Comparison of ENCODE assay signal across 9 mouse cellular contexts in the genomic region with DNA sequence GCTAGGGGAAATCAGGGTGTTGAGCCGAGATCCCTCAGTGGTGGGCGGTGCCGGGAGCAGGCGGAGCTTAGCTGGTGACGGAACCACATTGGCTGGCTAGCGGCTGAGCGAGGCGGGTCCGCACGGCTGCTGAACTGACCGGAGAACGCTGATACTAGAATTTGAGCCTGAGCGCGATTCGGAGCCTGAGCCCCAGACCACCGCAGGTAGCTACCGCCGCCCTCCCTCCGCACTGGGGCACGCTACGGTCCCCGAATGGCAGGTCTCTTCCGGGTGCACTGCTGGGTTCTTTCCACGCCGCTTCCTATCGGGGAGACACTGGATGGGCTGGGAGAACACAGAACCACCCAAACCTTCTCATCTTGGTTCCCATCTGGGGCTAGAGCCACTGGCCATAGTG. TPM values are rescaled to one million over a fixed set of nuclear protein-coding genes. Genes with fewer than 3 reads are reported as not detected.
DNase-seq lines count a peak whose midpoint lies in the region; ATAC-seq and TF ChIP-seq lines count a peak whose summit lies in the region.
"Had no signal": no experiment of that assay in that cellular context is flagged by ENCODE, and none has a peak within 500 bp of the region (broad histone marks: within the 10 kb centered on the region; RNA-seq: fewer than 3 reads in every experiment).

A gene (plus strand): TSS at position 59 of the 400 bp plus-strand sequence.

- no peaks in the 10 kb centered on the region for H3K27me3 ChIP-seq in intestine, postnatal 0 days (replicated peaks; ENCODE audit: control insufficient read depth, insufficient read depth, low read length)

- H3K9ac ChIP-seq in intestine, postnatal 0 days (ENCODE audit: low read depth, low read length): peak within 1 kb of the TSS; percentile 56

- WGBS in intestine, postnatal 0 days: 0% methylated on average over 26 of the region's 26 CpGs

- peak; percentile 86 to 92 for DNase-seq in adrenal gland, adult (ENCODE audit: inconsistent age in 2 of 2, low spot score in 1 of 2)
- peak; percentile 88 for DNase-seq in embryo, embryonic 11 days
- DNase-seq in heart, adult 11 months: peak; percentile 96
- peak; percentile 61 to 67 for DNase-seq in left cerebral cortex, postnatal 36 days (ENCODE audit: low spot score in 2 of 2)
- DNase-seq in right cerebral cortex, postnatal 25 days: peak; percentile 70
- DNase-seq in urinary bladder, postnatal 14 days (ENCODE audit: low spot score): peak; percentile 80

- no peak for TF ChIP-seq CTCF in intestine, postnatal 0 days (IDR thresholded peaks at IDR 0.05; ENCODE audit: low read depth)

- intact Hi-C loops in left cerebral cortex, postnatal 36 days (cut with DNase I): no loop called here

- no peaks in the 10 kb centered on the region for H3K9me3 ChIP-seq in intestine, postnatal 0 days (ENCODE audit: control insufficient read depth)

- H3K36me3 ChIP-seq in intestine, postnatal 0 days (ENCODE audit: control insufficient read depth, insufficient read depth): peaks cover 19% of the 10 kb centered on the region

- H3K4me2 ChIP-seq in intestine, postnatal 0 days (replicated peaks; ENCODE audit: low read depth): peak within 1 kb of the TSS; percentile 74

- H3K4me1 ChIP-seq in intestine, postnatal 0 days (replicated peaks; ENCODE audit: control insufficient read depth, insufficient read depth, low read length): no peaks in the 10 kb centered on the region; the same call in 1 of the 2 replicates

- ATAC-seq in intestine, postnatal 0 days: peak; percentile 55
- ATAC-seq in megakaryocyte-erythroid progenitor cell, adult 5-6 weeks (replicated peaks; ENCODE audit: low FRiP score, low TSS enrichment, poor library complexity, severe bottlenecking): peak; percentile 91

- H3K27ac ChIP-seq in intestine, postnatal 0 days (ENCODE audit: low read depth, low read length): peak within 1 kb of the TSS; percentile 86

- peak within 1 kb of the TSS; percentile 61 for H3K4me3 ChIP-seq in intestine, postnatal 0 days (ENCODE audit: low read depth, low read length)
- H3K4me3 ChIP-seq: myocyte had no signal

RNA-seq across cellular contexts. Expression of the gene that starts here (rescaled TPM):
- 350 and 391 TPM in 2 replicates for polyA plus RNA-seq in intestine, postnatal 0 days (2015; fragmentation: Nextera tagmentation; extraction: Ambion mirVana)
- total RNA-seq in left cerebral cortex, postnatal 36 days (2021): 1 to 10 TPM; 4.6 to 7.1 TPM
- total RNA-seq in megakaryocyte-erythroid progenitor cell, adult 5-6 weeks (2014; fragmentation: Nextera tagmentation): not detected in 2 replicates
- total RNA-seq in megakaryocyte-erythroid progenitor cell, adult 5-6 weeks (2017): 0.75 and 3.8 TPM in 2 replicates

Comparison
In these comparisons a context has a peak if more than half of its experiments do, and no peak if none do; other contexts are left out.
1. Peak in every context shown above with its lines: DNase-seq, ATAC-seq, H3K4me3 ChIP-seq and H3K27ac ChIP-seq.